Mouse (Mus musculus) adrenal gland, adult (tissue): ENCODE data around the gene Tfap2e.

ENCODE experiments used
- DNase-seq, 2 experiments: peaks; one replicate each; pipeline ENCODE4 v3.0.0; 2022 to 2023; ENCODE audit warnings: low spot score in 1 of 2; ENCODE audit not compliant: inconsistent age in 2 of 2

Tfap2e gene

DNA sequence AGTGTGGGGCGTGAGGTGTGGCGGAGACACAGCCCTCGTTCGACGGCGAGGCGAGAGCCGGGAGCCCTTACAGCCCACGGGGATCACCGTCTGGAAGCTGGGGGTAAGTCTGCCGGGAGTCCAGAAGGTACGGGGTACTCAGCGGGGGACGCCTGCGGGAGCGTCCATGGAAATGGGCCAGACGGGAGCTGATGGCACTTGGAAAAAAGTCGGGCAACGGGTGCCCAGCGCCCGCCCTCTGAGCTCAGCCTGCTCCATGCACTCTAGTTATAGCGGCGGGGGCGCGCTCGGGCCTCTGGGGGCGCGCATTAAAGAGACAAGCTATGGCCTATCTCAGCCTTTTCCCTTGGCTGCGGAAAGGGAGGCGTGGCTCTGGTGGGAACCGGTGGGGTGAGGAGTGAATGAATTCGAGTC, at the start of gene Tfap2e:
Tfap2e (minus strand) TSS at position 240 of the 414 bp plus-strand sequence.
- peak in 1 of 2 experiments; percentile 56 for DNase-seq

DNA sequence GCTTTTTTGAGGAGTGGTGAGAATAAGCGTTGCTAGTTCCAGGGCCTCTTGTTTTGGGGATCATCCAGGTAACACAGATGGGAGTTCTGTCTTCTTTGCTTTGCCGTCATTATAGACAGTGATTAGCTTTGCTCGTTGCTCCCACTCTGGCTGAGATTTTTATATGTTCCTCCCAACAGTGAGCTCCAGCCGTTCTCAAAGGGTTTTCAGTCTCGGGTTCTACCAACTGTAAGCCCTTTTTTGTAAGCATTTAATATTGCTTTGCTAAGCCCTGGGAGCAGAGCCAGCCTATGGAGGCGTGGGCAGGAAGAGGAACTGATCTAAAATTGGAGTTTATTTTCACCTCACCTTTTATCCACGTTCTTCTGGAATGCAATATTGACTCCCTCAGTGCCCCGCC, 47.0 kb upstream of the Tfap2e start:
- DNase-seq, result no peak

DNA sequence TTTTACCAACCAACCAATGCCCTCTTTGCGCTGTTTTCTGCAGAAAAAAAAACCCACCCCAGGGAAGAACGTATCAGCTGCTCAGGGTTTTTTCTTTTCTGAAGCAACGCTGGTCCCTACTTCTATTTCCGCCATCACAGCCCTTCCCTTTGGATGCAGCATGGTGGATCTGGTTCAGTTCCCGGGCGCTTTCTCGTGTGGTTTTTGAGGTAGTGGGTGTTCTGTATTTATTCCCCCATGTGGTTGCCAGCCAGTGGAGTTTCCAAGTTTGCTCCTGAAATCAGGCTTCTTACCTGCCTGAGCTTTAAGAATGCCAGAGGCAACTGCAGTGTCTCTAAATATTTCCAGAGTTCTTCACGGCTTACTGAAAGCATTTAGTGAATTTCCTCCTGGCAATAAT, 46.5 kb upstream of the Tfap2e start:
- no peak for DNase-seq

DNA sequence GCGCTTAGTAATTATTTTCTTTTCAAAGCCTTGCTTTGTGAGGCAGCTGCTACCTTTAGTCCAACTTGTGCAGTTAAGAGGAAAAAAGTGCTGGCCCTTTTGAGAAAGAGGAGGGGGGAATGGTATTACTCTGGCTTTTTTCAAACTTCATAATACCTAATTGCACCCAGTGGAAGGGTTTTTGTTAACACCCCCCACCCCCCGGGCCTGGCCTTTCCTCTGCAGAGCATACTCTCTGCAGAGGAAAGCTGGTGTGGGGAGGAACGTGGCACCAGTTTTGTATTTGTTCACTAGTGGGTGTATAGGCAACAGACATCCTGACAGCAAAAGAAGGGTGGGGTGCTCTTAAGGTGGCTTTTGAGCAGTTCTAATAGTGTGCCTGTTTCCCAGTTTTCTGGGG, 45.8 kb upstream of the Tfap2e start:
- peak in 1 of 2 experiments; percentile 11 for DNase-seq

DNA sequence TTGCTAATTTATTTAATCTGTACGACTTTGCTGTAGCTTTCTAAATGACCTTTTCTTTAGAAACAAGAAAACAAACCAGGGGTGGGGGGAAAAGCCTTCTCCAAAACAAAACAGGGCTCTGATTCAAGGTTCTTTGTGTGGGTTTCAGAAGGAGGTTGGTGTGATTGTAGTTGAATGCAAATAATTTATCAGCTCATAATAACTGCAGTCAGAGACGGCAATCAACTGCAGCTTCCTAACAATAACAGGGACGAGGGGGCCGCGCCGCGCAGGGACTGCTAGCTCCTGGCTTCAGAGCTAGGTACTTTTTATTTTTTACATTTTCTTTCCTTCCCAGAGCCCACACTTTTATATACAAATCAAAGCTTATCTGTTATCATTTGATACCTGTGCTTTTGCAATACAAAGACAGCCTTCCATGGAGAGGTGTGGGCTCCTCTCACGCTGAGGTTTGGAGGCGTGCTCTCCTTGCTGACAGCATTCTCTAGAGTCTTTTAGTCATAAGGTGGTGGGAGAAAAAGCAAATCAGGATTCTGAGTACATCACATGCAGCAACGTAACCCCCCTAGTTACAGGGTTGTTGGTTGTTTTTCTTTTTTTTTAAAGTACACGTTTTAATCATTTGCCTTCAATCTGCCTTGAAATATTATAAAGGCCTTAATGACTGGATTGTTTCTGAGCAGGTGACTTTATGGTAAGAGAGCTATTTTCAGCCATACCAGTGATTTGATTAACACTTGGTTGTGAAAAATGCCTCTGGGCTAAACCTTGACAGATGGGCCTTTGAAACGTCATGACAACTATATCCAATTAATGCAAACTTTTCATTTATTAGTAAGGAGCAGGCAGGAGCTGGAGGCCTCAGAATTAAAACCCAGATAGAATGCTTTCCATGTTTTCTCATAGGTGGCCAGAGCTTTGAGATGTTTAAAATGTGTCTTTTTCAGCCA, 44.1 kb upstream of the Tfap2e start:
- DNase-seq, result no peak

DNA sequence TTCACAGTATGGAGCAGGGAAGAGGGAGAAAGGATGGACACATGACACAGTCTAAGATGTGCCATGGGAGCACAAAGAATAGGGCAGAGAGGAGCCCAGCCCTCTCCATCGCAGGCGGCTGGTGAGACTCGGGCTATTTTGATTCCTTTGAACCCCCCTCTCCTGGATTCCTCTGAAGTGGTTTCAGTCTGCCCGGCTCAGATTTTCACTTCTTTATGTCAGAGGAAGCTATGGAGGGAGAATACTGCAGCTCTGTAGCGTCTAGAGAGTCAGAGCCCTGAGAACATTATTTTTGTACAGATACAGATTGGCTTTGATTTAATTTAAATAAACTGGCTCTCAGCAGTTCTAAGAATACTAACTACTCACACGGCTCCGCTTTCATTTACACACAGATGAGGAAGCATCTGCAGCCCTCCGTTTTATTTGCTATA, 43.1 kb upstream of the Tfap2e start:
- DNase-seq, result no peak

DNA sequence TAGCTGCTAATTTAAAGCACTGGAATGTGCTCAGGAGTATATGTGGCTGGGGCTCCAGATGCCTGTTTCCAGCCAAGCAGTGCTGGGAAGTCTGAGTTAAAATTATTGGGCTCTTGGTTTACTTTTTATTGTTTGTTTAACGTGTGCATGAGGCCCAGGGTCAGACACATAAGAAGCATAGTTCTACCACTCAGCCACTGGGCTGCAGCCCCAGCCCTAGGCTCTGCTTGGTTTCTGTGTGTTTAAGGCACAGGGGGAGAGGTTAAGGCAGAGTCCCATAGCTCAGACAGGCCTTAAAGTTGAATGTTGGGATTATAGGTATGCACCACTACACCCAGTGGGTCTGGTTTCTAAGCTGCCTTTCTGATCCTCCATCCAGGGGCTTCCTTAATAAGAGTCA, 39.1 kb upstream of the Tfap2e start:
- no peak for DNase-seq

DNA sequence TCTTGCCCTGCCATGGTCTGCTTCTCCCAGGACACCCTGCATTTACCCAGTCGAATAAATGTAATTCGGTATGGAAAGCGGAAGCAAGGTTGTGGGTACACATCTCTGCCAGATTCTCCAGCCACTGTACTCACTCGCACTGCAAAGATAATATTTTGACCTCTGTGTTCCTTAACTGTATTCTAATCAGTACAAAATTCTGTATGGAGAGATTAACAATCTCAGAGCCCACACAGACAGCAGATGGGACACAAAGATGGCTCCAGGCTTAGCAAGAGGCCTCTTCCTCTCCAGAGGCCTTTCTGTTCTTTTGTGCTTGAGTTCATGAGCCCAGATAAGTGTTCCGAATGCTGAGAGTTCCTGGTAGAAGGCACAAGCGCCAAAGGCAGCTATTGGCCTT, 37.8 kb upstream of the Tfap2e start:
- no peak for DNase-seq

DNA sequence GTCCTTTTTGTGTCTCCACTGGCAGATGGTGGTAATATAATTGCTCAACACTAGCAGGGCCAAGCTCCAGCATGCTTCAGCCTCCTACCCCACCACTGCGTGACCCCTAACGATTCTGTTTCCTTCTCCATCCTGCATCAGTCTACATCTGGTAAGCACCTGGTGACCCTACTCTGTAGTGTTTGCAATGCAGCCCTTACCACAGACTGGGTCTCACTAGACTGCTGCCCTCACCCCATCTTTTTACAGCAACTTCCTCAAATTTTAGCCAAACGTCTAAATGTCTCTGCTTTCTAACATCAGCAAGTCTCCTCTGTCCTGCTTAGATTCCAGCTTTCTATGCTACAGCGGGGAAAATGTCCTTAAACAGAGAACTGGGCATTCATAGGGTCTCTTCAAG, 34.8 kb upstream of the Tfap2e start:
- no peak for DNase-seq

DNA sequence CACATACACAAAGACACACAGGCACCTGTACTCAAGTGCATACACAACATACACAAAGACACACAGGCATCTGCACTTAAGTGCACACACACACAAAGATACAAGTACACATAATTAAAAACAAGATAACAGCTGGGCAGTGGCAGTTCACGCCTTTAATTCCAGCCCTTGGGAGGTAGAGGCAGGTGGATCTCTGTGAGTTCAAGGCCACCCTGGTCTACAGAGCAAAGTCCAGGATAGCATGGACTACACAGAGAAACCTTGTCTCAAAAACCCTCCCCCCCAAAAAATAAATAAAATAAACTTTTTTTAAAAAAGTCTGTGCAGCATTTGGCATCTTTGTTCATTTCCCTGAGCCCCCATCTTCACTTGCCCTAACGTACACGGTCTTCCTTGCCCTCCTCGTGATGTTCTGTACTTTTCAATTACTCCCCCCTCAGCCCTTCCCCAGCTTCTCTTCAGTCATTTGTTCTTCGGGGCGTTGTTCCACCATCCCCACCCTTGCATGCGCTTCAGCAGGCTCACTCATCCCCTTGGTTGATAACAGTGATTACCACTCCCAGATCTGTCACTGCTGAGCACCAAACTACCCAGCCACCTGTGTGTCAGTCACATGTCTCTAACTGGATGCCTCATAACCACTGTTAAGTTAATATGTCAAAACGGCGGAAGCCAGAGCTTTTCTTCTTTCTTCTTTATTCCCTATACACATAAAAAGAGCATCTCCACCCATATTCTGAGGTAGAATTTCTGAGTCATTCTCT, 33.9 kb upstream of the Tfap2e start:
- DNase-seq, result no peak

DNA sequence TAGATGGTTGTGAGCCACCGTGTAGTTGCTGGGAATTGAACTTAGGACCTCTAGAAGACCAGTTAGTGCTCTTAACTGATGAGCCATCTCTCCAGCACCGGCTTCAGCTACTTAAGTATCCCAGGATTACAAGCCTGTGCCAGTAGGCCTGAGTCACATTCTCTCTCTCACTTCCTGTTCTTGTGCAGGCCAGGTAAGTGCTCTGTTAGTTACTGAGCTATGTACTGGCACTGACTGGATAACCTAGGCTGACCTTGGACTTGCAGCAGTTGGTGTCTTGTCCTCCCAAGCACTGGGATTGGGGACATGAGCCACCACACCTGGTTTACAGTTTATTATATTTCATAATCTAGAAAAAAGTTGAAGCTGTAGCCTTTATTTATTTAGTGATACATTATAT, 27.4 kb upstream of the Tfap2e start:
- no peak for DNase-seq

DNA sequence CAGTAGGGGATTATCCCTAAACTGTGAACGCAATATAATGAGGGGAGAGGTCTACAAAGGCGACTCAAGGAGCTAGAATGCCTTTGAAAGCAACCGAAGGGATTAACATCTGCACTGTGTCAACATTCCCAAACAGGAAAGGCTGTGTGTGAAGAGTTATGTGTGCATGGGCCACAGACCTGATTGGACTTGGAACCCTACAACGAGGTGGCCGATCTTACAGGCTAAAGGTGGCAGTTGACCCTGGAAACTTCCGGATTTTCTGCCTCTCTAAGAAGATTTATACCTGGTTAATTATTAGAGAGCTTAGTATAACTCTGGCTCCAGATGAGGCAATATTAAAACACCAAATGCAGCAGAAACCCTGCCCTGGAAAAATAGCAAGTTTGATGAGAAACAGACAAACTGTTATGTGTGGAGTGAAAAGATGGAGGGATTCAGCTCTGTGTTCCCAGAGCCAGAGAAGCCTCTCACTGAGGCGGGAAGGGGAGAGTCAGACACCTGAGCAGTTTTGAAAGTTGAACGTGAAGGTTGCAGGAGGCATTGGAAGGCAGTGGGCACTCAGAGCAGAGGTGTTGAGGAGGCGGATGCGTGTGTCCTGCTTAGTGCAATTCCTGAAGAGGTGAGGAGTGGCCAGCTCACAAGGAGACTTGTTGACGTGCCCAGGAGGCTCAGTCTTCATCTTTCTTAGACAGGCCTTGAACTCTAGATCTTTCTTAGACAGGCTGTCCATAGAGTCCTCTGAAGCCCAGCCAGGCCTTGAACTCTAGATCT, 26.7 kb upstream of the Tfap2e start:
- DNase-seq, result no peak

DNA sequence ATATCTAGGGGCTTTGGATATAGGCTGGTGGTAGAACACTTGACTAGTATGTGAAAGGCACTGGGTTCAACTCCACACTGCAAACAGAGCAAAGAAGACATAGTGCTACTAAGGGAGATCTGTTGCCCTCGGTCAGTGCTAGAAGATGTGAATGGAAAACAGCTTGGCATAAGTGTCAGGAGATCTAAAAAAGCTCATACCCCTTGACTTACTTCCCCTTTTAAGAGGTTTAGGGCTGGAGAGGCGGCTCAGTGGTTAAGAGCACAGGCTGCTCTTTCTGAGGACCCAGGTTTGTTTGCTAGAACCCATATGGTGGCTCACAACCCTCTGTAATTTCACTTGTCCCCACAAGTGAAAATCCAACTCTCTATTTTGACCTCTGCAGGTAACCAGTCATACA, 23.4 kb upstream of the Tfap2e start:
- DNase-seq, result no peak

DNA sequence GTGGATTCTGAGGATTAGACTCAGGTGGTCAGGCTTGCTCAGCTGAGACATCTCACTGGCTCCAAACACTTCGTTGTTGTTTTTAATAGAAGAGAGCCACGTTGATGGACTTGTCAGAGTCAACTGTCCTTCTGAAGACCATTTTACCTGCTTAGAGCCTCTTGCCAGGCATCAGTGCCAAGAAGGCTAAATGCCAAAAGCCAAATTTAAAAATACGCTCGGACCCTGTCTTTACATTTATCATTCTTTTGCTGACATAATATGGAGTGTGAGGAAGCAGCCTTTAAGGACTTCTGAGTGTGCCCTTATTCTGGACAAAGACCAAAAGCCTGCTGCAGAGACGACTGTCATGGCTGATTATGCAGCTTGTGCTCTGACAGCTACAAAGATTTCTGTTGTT, 22.3 kb upstream of the Tfap2e start:
- DNase-seq, result no peak

DNA sequence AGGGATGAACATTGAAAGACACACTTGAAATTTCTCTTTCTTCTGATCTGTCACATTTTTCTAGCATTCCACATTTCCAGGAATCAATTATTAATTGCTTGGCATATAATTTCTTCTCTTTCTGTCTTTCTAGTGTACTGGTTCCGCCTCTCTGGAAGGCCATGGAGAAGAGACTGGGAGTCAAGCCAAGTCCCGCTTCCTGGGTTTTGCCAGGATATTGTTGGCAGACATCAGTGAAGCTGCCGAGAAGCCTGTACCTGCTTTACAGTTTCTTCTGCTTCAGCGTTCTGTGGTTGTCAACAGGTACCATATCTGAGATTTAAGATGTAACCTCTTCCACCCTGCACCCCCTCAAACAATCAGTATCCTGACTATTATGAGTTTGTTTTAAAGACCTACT, 20.7 kb upstream of the Tfap2e start:
- peak; percentile 38 to 79 for DNase-seq

DNA sequence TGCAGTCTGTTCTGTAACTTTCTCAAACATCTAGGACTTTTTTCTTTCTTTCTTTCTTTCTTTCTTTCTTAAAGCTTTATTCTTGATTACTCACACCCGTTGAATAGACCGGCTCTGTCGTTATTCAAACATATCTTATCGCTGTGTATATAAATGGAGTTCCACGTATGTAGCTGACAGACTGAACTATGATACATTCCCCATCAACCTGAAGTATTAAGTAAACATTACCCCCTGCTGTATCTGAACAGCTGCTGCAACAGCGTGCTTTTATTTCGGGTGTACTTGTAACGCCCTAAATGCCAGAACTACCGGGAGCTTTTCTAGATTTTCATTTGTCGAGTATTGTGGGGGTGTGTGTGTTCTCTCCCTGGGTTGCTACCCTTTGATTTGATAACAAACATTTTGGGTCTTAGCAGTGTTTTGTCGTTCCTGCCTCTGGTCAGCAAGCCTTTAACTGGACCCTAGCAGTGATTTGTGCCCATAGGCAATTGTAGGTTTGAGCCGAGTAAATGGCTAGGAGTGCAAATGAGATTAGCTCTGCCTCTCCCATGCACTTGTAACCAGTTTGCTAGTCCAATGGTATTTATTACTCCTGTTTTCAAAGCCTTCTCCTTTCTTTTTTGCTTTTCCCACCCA, 18.8 kb upstream of the Tfap2e start:
- no peak for DNase-seq

DNA sequence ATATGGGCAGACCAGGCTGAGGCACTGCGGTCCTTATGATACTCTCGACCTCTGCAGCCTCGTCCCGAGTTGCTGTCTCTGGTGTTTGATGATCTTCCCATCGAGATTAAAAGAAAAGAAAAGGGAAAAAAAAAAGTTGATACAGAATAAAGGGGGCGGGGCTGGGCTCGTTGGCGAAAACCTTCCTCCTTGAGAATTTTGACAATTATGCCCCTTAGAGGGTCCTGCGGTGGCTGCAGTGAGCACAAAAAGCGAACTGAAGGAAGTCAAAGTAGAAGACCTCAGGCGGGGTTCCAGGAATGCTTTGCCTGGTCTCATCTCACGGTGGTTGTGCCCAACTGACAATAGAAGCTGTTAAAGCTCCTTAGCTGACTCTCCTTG, 18.2 kb upstream of the Tfap2e start:
- no peak for DNase-seq

DNA sequence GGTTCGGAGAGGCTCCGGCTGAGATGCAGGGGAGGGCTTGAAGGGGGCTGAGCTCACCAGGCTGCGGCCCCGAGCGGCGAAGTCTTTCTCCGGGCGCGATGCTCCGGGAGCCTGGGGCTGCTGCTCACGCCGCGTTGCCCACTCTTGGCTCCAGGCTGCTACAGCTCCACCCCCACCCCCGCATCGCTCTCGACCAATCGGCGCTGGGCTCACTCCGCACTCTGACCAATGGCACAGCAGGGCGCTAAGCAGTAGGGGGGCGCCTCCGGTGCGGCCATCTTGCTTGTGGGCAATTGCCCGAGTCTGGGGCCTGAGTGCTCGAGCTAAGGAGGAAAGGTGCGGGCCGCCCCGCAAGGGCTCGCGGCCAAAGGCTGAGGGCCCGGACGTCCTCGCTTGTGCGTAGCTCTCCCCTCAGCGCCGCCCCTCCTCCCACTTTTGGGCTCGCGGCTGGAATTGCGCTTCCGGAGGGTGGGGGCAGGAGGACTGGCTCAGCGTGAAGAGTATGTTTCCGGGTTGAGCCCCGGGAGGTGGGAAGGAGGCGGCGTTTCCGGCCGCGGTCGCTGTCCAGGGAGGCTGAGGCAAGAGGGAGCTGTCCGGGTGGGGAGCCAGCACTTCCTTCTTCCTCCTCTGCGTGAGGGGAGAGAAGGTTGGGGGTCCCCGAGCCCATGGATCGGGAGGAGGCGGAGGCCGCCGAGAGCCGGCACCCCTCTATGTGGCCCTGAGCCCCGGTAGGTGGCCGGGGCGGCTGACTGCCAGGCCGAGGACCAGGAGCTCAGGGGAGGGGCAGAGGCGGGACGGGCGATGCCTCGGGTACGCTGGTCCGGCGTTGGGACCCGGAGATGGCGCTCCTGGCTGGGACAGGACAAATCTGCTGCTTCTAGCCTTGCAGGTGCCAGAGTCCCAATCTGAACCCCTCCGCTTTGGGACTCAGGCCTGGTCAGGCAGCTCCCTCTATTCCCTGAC, 17.5 kb upstream of the Tfap2e start, which contains the start of the genes Ncdn and AU040320:
Ncdn (minus strand) TSS at position 171 of the 963 bp plus-strand sequence.
AU040320 (plus strand) TSS at position 277 of the 963 bp plus-strand sequence.
- DNase-seq, result peak; percentile 97 to 99

DNA sequence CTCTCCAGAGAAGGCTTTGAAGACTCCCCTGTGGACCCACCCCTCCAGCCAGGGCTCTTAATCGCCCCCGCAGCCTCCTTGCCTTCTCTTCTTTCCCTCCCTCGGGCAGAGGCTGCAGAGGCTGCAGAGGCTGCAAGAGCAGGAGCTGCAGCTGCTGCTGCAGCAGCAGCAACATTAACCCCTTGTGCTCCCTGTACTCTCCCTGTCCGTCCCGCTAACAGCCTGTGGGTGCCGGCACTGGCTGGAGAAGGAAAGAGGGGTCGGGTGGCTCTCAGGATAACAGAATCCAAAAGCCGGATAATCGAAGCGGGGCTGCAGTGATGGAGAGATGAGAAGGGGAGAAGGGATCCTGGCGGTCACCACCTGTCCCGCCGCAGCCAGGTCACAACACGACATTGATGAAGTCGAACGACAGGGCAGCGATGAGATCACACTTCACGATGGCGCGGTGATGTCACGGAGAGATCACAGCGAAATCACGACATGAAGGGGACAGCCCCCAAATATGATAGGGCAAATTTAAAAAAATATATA, 16.6 kb upstream of the Tfap2e start:
- peak in 1 of 2 experiments; percentile 47 for DNase-seq
